ENCODE assay signal across 16 mouse cellular contexts in the genomic region with DNA sequence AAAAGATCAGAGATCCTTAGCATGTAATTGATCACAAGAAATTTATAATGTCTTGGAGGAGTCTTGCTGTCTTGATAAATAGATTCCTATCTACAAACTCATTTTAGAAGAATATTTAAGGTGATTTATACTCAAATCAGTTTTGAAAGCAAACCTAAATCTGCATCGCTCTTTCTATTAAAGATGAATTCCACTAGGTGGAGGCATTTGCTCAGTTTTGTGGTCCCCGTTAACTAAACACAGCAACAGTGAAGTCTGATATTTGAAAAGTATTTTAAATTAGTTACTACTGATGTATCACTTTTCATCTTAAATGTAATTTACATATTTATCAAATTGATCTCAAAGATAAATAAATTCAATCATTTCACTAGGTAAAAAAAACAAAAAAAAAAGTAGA. TPM values are rescaled to one million over a fixed set of nuclear protein-coding genes. Genes with fewer than 3 reads are reported as not detected.
DNase-seq lines count a peak whose midpoint lies in the region; ATAC-seq and TF ChIP-seq lines count a peak whose summit lies in the region.
"Had no signal": no experiment of that assay in that cellular context is flagged by ENCODE, and none has a peak within 500 bp of the region (broad histone marks: within the 10 kb centered on the region; RNA-seq: fewer than 3 reads in every experiment).

No protein-coding gene starts in this region.

- no peaks in the 10 kb centered on the region for H3K27me3 ChIP-seq in hindbrain, postnatal 0 days (ENCODE audit: insufficient read depth, low read length)
- H3K27me3 ChIP-seq in hindbrain, embryonic 10.5 days (ENCODE audit: insufficient read depth, poor library complexity, severe bottlenecking): no peaks in the 10 kb centered on the region
- no peaks in the 10 kb centered on the region for H3K27me3 ChIP-seq in midbrain, postnatal 0 days (ENCODE audit: insufficient read depth, low read length)
- H3K27me3 ChIP-seq in midbrain, embryonic 10.5 days (ENCODE audit: low read depth, poor library complexity, severe bottlenecking): no peaks in the 10 kb centered on the region

- TF ChIP-seq CTCF in hindbrain, postnatal 0 days (IDR thresholded peaks at IDR 0.05; ENCODE audit: low read depth): peak; percentile 64
- peak; percentile 75 for TF ChIP-seq CTCF in midbrain, postnatal 0 days (IDR thresholded peaks at IDR 0.05)

- no peak overlapping the region for H3K4me3 ChIP-seq in hindbrain, postnatal 0 days (ENCODE audit: low read length)
- H3K4me3 ChIP-seq in hindbrain, embryonic 10.5 days: no peak overlapping the region
- H3K4me3 ChIP-seq in midbrain, postnatal 0 days (ENCODE audit: low read depth, low read length): no peak overlapping the region
- no peak overlapping the region for H3K4me3 ChIP-seq in midbrain, embryonic 10.5 days

- H3K9ac ChIP-seq in hindbrain, postnatal 0 days (replicated peaks; ENCODE audit: low read length): no peak overlapping the region
- no peak overlapping the region for H3K9ac ChIP-seq in midbrain, postnatal 0 days (replicated peaks; ENCODE audit: low read length, poor library complexity, severe bottlenecking)
- H3K9ac ChIP-seq: liver, postnatal 0 days had no signal

- no peak overlapping the region for H3K4me2 ChIP-seq in hindbrain, postnatal 0 days (ENCODE audit: low read depth, low read length)
- no peak overlapping the region for H3K4me2 ChIP-seq in midbrain, postnatal 0 days (ENCODE audit: low read depth, low read length, poor library complexity, severe bottlenecking)

- 69% methylated on average over 2 of the region's 2 CpGs for WGBS in hindbrain, postnatal 0 days
- WGBS in hindbrain, embryonic 10.5 days: 75% methylated on average over 2 of the region's 2 CpGs
- 63% methylated on average over 2 of the region's 2 CpGs for WGBS in midbrain, postnatal 0 days
- 82% methylated on average over 2 of the region's 2 CpGs for WGBS in midbrain, embryonic 10.5 days

- ATAC-seq in cerebellum, adult (ENCODE audit: insufficient number of reproducible peaks, low FRiP score, low TSS enrichment): no peak
- ATAC-seq in hindbrain, postnatal 0 days: no peak
- ATAC-seq in midbrain, postnatal 0 days (ENCODE audit: low FRiP score): no peak
- ATAC-seq: activated CD4-positive, CD25-positive, alpha-beta regulatory T cell, adult 4 months; liver, postnatal 0 days had no signal

- H3K27ac ChIP-seq in hindbrain, postnatal 0 days: no peak overlapping the region
- H3K27ac ChIP-seq in hindbrain, embryonic 10.5 days: no peak overlapping the region
- no peak overlapping the region for H3K27ac ChIP-seq in midbrain, postnatal 0 days (ENCODE audit: low read depth, low read length)
- no peak overlapping the region for H3K27ac ChIP-seq in midbrain, embryonic 10.5 days (replicated peaks)

- H3K9me3 ChIP-seq in hindbrain, postnatal 0 days (ENCODE audit: low read length): no peaks in the 10 kb centered on the region
- no peaks in the 10 kb centered on the region for H3K9me3 ChIP-seq in hindbrain, embryonic 10.5 days
- no peaks in the 10 kb centered on the region for H3K9me3 ChIP-seq in midbrain, postnatal 0 days (ENCODE audit: low read length)
- no peaks in the 10 kb centered on the region for H3K9me3 ChIP-seq in midbrain, embryonic 10.5 days (replicated peaks)

- H3K36me3 ChIP-seq in hindbrain, postnatal 0 days (ENCODE audit: insufficient read depth, low read length): no peaks in the 10 kb centered on the region
- no peaks in the 10 kb centered on the region for H3K36me3 ChIP-seq in hindbrain, embryonic 10.5 days
- H3K36me3 ChIP-seq in midbrain, postnatal 0 days (ENCODE audit: insufficient read depth, low read length): no peaks in the 10 kb centered on the region
- H3K36me3 ChIP-seq in midbrain, embryonic 10.5 days: no peaks in the 10 kb centered on the region
- H3K36me3 ChIP-seq: G1E had no signal

- DNase-seq in cerebellum, postnatal 14 days: peak; percentile 30 to 36
- DNase-seq in hindbrain, postnatal 0 days (ENCODE audit: low spot score): peak; percentile 72
- no peak for DNase-seq in hindbrain, embryonic 10.5 days (ENCODE audit: low spot score)
- peak; percentile 56 for DNase-seq in midbrain, postnatal 0 days (ENCODE audit: low spot score)
- no peak for DNase-seq in midbrain, embryonic 10.5 days (ENCODE audit: low spot score)
- no peak for DNase-seq in natural killer cell, adult 2 months (ENCODE audit: low spot score in 2 of 2)
- no peak for DNase-seq in right cerebral cortex, postnatal 14 days
- DNase-seq: cerebellum, adult 9-11 months; kidney, adult 18-20 months; liver, postnatal 0 days had no signal

- no peaks in the 10 kb centered on the region for H3K4me1 ChIP-seq in hindbrain, postnatal 0 days (ENCODE audit: insufficient read depth, low read length)
- H3K4me1 ChIP-seq in hindbrain, embryonic 10.5 days (replicated peaks): no peaks in the 10 kb centered on the region
- no peaks in the 10 kb centered on the region for H3K4me1 ChIP-seq in midbrain, postnatal 0 days (ENCODE audit: insufficient read depth, low read length)
- no peaks in the 10 kb centered on the region for H3K4me1 ChIP-seq in midbrain, embryonic 10.5 days

RNA-seq across cellular contexts. Expression of a gene that starts 15.5 kb away (rescaled TPM):
- 1.0 TPM in 1 of 2 replicates, not detected in the other for total RNA-seq in hindbrain, postnatal 0 days (2014; rRNA removed)
- polyA plus RNA-seq in hindbrain, postnatal 0 days (2015; fragmentation: Nextera tagmentation; extraction: Ambion mirVana): 2.3 and 3.5 TPM in 2 replicates
- polyA plus RNA-seq in hindbrain, embryonic 10.5 days (2016; fragmentation: Nextera tagmentation; extraction: Ambion mirVana): 0.51 and 2.2 TPM in 2 replicates
- 1.5 TPM in 1 of 2 replicates, not detected in the other for total RNA-seq in midbrain, postnatal 0 days (2014; rRNA removed)
- 2.4 and 3.4 TPM in 2 replicates for polyA plus RNA-seq in midbrain, postnatal 0 days (2015; fragmentation: Nextera tagmentation; extraction: Ambion mirVana)
- polyA plus RNA-seq in midbrain, embryonic 10.5 days (2016; fragmentation: Nextera tagmentation; extraction: Ambion mirVana): 0.37 and 0.71 TPM in 2 replicates
- total RNA-seq: G1E; heart, adult 8-10 months; hematopoietic stem cell, adult 5-6 weeks had no signal
- polyA plus RNA-seq: activated CD4-positive, CD25-positive, alpha-beta regulatory T cell, adult 4 months; G1E; liver, postnatal 0 days; neural tube, embryonic 11.5 days had no signal

Comparison
In these comparisons a context has a peak if more than half of its experiments do, and no peak if none do; other contexts are left out.
1. DNase-seq: peak in cerebellum, postnatal 14 days (2 of 2), hindbrain, postnatal 0 days (single experiment) and midbrain, postnatal 0 days (single experiment); none in hindbrain, embryonic 10.5 days (single experiment), midbrain, embryonic 10.5 days (single experiment), natural killer cell, adult 2 months (0 of 2) and right cerebral cortex, postnatal 14 days (single experiment).